Mouse (Mus musculus): ENCODE results near the gene Mpg.

Gene Mpg

GRCm38 (mm10) chr11:32266194-32266593 lies 39.9 kb downstream of the Mpg start:
- DNase-seq: no peak

- DNase-seq: peak; percentile 22
Measured at GRCm38 (mm10) chr11:32266776-32267175, 40.5 kb downstream of the Mpg start.

- peak; percentile 94 for DNase-seq
Measured at GRCm38 (mm10) chr11:32267188-32267884, 41.0 kb downstream of the Mpg start, which contains the start of gene Nprl3. Nprl3 (minus strand) TSS chr11:32267707.

- DNase-seq: no peak
Measured at GRCm38 (mm10) chr11:32267964-32268363, 41.7 kb downstream of the Mpg start.

- DNase-seq: no peak
Measured at GRCm38 (mm10) chr11:32268952-32269351, 42.6 kb downstream of the Mpg start.

- no peak for DNase-seq
Measured at GRCm38 (mm10) chr11:32271178-32271577, 44.9 kb downstream of the Mpg start.

GRCm38 (mm10) chr11:32276347-32276746 lies 50.0 kb downstream of the Mpg start, which contains the start of gene Hba-x:
Hba-x (plus strand) TSS chr11:32276400.
- no peak for DNase-seq

- no peak for DNase-seq
Measured at GRCm38 (mm10) chr11:32277736-32278457, 51.6 kb downstream of the Mpg start.

GRCm38 (mm10) chr11:32278458-32278957 lies 52.2 kb downstream of the Mpg start:
- DNase-seq: no peak

GRCm38 (mm10) chr11:32280646-32281045 lies 54.3 kb downstream of the Mpg start:
- DNase-seq: no peak

- DNase-seq: no peak
Measured at GRCm38 (mm10) chr11:32281416-32282144, 55.3 kb downstream of the Mpg start.

All from cerebellum, adult 9-10 months (tissue).